Mouse (Mus musculus): ENCODE data around the gene Fank1.

The Fank1 gene

DNA sequence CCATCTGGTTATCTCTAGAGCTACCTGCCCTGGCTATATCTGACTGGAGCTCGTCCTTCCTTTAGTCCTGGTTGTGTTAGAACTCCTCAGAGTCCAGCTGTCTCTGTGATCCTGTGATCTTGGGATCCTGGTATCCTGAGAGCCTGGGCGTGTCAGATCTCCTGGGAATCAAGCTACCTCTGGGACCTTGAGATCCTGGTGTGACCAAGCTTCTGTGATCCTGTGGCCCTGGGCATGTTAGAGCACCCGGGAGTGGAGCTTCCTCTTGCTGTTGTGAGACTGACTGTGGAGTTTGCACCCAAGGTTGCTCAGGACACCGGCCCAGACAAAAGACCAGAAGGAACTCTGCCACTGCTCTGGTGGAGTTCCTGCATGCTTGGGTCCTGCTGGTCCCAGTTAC is 122.7 kb downstream of the Fank1 start:
- no peak for DNase-seq (ENCODE audit: low spot score)

GRCm38 (mm10) chr7:133908966-133909365 is 132.3 kb downstream of the Fank1 start:
- no peak for DNase-seq (ENCODE audit: low spot score)

DNA sequence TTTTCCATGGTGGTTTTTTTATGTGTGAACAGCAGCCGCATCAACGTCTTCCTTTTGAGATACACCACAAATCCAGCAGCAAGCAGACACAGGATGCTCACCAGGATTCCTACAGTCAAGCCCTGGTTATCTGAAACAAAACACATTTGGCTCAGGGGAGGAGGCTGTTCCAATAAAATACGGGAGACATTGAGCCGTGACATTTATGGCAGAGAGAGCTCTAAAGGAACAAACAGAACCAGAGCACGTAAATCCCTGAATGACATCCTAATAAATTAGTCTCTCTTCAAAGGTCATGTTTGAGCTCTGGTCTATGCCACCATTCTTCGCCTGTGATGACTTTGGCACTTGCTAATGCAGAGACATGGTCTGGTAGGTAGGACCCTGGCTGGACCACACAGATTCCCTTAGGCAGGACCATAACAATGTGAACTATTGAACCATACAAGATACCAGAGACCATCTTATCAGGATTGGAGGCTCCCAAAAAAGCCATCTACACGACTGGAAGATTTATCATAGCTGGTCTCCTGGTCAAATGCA is 133.2 kb downstream of the Fank1 start:
- no peak for DNase-seq (ENCODE audit: low spot score)

DNA sequence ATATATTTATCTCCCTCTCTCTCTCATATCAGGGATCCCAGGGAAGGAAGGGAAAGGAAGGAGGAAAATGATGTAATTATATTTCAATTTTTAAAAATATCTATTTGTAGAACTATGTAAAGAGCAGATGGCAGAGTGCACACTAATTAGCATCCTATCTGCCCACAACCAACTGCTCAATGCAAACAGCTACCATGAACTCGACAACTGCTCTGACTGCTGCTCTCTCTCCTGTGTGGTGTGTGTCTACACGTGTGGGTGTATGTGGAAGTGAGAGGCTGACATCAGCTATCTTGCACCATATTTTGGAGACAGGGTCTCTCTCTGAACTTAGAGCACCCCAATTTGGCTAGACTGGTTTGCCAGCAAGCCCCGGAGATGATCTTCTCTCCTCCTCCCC is 135.2 kb downstream of the Fank1 start:
- no peak for DNase-seq (ENCODE audit: low spot score)

DNA sequence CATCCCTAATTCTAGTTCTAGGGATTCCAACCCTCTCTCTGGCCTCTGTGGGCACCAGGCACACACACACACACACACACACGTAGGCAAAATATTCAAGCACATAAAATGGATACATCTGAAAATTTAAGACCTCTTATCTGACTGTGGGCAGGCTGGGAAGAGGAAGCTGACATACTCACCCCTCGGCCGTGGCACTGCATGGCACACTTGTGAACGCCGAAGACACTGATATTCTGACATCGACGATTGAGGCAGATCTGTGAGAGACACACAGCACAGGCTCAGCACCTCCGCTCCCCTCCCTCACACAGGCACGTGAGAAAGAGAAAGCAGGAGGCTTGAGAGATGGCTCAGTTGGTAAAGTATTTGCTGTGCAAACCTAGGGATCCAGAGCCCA is 139.6 kb downstream of the Fank1 start:
- DNase-seq (ENCODE audit: low spot score) = no peak

- DNase-seq (ENCODE audit: low spot score) = no peak
Observed at GRCm38 (mm10) chr7:133919306-133919705, 142.6 kb downstream of the Fank1 start.

- DNase-seq (ENCODE audit: low spot score) = no peak
Observed at GRCm38 (mm10) chr7:133919918-133920317, 143.3 kb downstream of the Fank1 start.

DNA sequence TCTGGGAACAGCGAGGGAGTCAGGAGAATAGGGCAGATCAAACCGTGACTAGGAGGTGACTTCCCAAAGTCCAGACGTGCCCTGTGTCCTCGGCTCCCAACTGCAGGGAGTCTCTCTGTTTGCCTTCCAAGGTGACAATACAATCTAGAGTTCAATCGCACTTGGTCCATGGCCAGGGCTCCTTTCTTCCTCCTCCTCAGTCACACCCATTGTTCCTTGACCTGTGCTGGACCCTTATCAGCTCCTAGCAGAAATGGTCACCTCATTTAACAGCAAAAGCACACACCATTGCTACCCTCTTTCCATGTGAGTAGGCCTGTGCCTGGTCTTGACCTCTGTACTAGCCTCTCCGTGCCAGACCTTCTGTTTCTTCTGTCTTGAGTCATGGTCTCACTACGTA is 144.1 kb downstream of the Fank1 start:
- DNase-seq (ENCODE audit: low spot score) = no peak

DNA sequence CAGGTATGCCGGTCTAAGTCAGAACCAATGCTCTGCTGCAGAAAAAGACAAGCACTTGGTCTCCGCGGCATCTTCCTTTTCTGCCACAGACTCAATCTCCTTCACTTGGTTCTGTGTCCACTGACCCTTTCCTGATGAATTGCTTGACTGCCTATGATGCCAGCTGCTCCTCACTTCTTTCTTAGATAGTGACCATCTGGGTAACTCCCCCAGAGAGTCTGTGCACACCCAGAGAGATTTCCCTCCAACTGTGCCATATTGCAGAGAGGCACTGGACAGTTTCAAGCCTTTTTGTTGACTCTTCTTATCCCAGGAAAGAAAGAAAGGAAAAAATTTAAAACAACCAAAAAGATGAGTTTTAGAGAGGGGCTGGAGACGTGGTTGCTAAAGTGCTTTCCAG is 144.6 kb downstream of the Fank1 start:
- DNase-seq (ENCODE audit: low spot score) = no peak

GRCm38 (mm10) chr7:133923994-133924393 is 147.3 kb downstream of the Fank1 start:
- no peak for DNase-seq (ENCODE audit: low spot score)

GRCm38 (mm10) chr7:133925771-133926170 is 149.1 kb downstream of the Fank1 start:
- no peak for DNase-seq (ENCODE audit: low spot score)

GRCm38 (mm10) chr7:133928981-133929380 is 152.3 kb downstream of the Fank1 start:
- DNase-seq (ENCODE audit: low spot score) = no peak

All from ovary, postnatal 14 days (tissue).